Mouse (Mus musculus) forebrain, embryonic 13.5 days (tissue): ENCODE results near the gene Tgif1. TPM values are rescaled to one million over a fixed set of nuclear protein-coding genes. Genes with fewer than 3 reads are reported as not detected.

ENCODE experiments used
- ATAC-seq: fragments of 200-750 bp; cut with Nextera tagmentation; 2 replicates; pipeline ENCODE4 v1.8.0; 2017
- H3K27ac ChIP-seq: fragments of 300-500 bp; sonication (generic); 2 replicates; pipeline ENCODE4 v1.5.1; 2015; ENCODE audit warnings: inconsistent platforms, mild to moderate bottlenecking, moderate library complexity
- H3K27me3 ChIP-seq: fragments of 300-500 bp; sonication (generic); 2 replicates; pipeline ENCODE4 v1.6.1; 2015; ENCODE audit warnings: mild to moderate bottlenecking, inconsistent platforms
- H3K36me3 ChIP-seq: fragments of 300-500 bp; sonication (generic); 2 replicates; pipeline ENCODE4 v1.6.1; 2015; ENCODE audit warnings: mild to moderate bottlenecking, inconsistent platforms; ENCODE audit not compliant: poor library complexity, severe bottlenecking
- H3K4me1 ChIP-seq: fragments of 300-500 bp; sonication (generic); 2 replicates; pipeline ENCODE4 v1.6.1; 2015; ENCODE audit warnings: inconsistent platforms
- H3K4me2 ChIP-seq: fragments of 300-500 bp; sonication (generic); 2 replicates; pipeline ENCODE4 v1.6.1; 2015; ENCODE audit warnings: inconsistent platforms, mild to moderate bottlenecking, moderate library complexity
- H3K4me3 ChIP-seq: fragments of 300-500 bp; sonication (generic); 2 replicates; pipeline ENCODE4 v1.5.1; 2015; ENCODE audit warnings: mild to moderate bottlenecking, inconsistent platforms
- H3K9ac ChIP-seq: fragments of 300-500 bp; sonication (generic); 2 replicates; pipeline ENCODE4 v1.6.1; 2015; ENCODE audit warnings: mild to moderate bottlenecking, inconsistent platforms
- H3K9me3 ChIP-seq: fragments of 300-500 bp; sonication (generic); replicated peaks from 2 replicates; pipeline ENCODE4 v1.6.1; 2016; ENCODE audit warnings: inconsistent platforms
- WGBS: fragments of 180-500 bp; shearing (Covaris S2); methylation state at CpG from one replicate; pipeline ENCODE4 v1.1.7; 2015; 5-methylcytosine and 5-hydroxymethylcytosine counted together
- polyA plus RNA-seq: library from polyadenylated mRNA; unstranded; fragments of >200 nt; fragmentation: Nextera tagmentation; extraction: Ambion mirVana; gene quantifications from 2 replicates; pipeline ENCODE4 v1.2.1, GENCODE M21; 2015

Tgif1 gene
- polyA plus RNA-seq, 1 experiment from 2014 or later: 24.0 TPM

DNA sequence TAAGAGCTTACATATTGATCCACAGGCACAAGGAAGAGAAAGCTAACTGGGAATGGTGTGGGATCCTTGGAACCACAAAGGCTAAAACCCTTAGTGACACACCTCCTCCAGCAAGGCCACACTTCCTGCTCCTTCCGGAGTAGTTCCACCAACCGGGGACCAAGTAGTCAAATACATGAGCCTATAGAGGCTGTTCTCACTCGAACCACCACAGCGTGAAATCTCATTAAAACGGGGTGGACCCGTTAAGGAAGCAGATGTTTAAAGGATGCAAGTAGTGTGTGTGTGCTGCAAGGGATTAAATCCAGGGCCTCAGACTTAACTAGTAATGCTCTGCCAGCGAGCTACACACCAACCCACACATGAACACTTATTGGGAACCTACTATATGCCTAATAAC is 27.8 kb upstream of the Tgif1 start:
- Histone ChIP-seq H3K4me1 (no peaks in the 10 kb centered on the region), H3K27me3 (no peaks in the 10 kb centered on the region), H3K4me2 (no peak overlapping the region), H3K36me3 (no peaks in the 10 kb centered on the region), H3K27ac (no peak overlapping the region), H3K9me3 (no peaks in the 10 kb centered on the region), H3K4me3 (no peak overlapping the region), H3K9ac (no peak overlapping the region)
- no peak for ATAC-seq
- WGBS: 15% methylated on average over 7 of the region's 7 CpGs

DNA sequence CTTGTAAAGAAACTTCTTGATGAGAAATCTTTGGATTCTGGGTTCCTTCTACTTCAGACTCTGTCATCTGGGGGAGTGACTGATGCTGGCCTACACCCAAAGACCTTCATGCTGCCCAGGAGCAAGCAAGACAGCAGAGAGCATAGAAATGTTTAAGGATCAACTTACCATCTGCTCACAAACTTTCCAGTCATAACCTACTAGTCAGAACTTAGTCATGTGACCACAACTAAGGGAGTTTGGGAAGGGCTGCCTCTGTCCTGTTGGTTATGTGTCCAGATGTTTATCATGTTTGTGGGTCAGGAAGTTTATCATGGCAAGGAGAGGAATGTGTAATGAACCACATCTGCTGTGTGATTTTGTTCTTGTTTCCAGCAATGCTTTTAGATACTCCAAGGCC is 24.9 kb upstream of the Tgif1 start:
- no peak overlapping the region for H3K9ac ChIP-seq

DNA sequence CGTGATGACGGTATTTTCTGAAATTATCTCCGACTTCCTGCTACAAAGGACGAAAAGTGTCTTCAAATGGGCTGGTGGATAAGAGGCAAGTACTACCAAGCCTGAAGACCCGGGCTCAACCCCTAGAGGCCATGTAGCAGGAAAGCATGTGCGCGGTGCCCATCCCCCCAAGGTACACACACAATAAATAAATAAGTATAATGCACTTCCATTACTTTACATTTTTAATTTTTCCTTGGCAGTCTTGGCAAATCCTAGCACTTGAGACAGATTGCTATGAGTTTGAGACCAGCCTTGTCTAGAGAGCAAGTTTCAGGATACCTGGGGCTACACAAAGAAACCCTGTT is 20.4 kb upstream of the Tgif1 start:
- H3K9me3 ChIP-seq: no peaks in the 10 kb centered on the region; the same call in 1 of the 2 replicates
- ATAC-seq: 0 out of 2 replicates have a peak, but pooled peaks have one; percentile 14
- H3K36me3 ChIP-seq: no peaks in the 10 kb centered on the region
- H3K27ac ChIP-seq: no peak overlapping the region
- H3K9ac ChIP-seq: 0 out of 2 replicates have a peak overlapping the region, but pooled peaks have one; percentile 45
- peak overlapping the region; percentile 29 for H3K4me3 ChIP-seq
- H3K4me1 ChIP-seq: peaks cover 19% of the 10 kb centered on the region
- no peaks in the 10 kb centered on the region for H3K27me3 ChIP-seq
- 33% methylated on average over 7 of the region's 7 CpGs for WGBS
- H3K4me2 ChIP-seq: peak overlapping the region; percentile 61

More for the DNA sequence above, 24.9 kb upstream of the Tgif1 start:
- H3K27ac ChIP-seq: no peak overlapping the region
- H3K4me2 ChIP-seq: no peak overlapping the region
- H3K4me3 ChIP-seq: no peak overlapping the region
- H3K27me3 ChIP-seq: no peaks in the 10 kb centered on the region
- no peaks in the 10 kb centered on the region; the same call in 1 of the 2 replicates for H3K9me3 ChIP-seq
- no peak for ATAC-seq
- H3K4me1 ChIP-seq: peaks cover 5% of the 10 kb centered on the region
- H3K36me3 ChIP-seq: no peaks in the 10 kb centered on the region

DNA sequence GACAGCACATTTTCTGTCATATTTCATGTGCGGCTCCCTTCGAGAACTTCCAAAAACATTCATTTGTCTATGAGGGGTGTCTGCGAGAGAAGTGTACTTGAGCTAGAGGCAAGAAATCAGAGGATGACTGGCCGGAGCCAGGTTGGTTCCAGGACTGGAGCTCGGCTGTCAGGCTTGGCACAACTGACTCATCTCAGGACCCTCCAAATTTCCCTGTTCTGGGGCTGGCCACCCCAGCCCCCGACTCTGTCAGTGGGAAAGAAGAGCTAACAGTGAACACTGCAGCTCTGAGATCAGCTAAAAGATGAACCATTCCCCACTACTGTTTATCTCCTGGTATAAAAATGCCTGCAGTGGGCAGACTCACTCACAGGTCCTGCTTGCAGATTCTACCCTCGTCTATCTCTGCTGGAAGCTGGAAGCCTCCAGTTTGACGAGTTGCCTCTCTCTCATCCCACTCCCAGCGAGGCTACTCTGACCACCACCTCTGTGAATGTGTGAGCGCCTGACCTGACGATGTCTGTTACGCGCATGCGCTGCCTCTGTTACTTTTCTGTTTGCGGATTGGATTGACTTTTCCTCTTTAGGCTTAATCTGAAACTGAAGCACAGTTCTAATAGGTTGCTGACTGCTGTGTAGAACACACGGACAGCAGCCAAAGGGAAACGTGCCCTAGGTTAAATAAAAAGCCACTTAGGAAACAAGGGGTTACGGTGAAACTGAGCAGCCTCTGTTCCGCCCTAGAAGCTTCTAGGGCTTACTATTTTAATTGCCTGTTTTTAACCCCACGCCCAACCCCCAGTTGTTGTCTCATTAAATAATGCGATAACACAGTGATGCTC is 19.8 kb upstream of the Tgif1 start:
- no peaks in the 10 kb centered on the region for H3K36me3 ChIP-seq
- 0 out of 2 replicates have a peak overlapping the region, but pooled peaks have one; percentile 31 for H3K27ac ChIP-seq
- H3K4me1 ChIP-seq: peaks cover 19% of the 10 kb centered on the region
- H3K9ac ChIP-seq: peak overlapping the region; percentile 45
- peak overlapping the region; percentile 29 for H3K4me3 ChIP-seq
- H3K4me2 ChIP-seq: peak overlapping the region; percentile 61
- H3K27me3 ChIP-seq: no peaks in the 10 kb centered on the region
- ATAC-seq: peak; percentile 40
- no peaks in the 10 kb centered on the region; the same call in 1 of the 2 replicates for H3K9me3 ChIP-seq
- WGBS: 7% methylated on average over 21 of the region's 21 CpGs

GRCm38 (mm10) chr17:70872094-70872929 is 19.0 kb upstream of the Tgif1 start:
- H3K4me1 ChIP-seq: peaks cover 19% of the 10 kb centered on the region
- ATAC-seq: peak; percentile 89
- no peaks in the 10 kb centered on the region for H3K27me3 ChIP-seq
- no peaks in the 10 kb centered on the region for H3K36me3 ChIP-seq
- H3K4me2 ChIP-seq: peak overlapping the region; percentile 61
- WGBS: 3% methylated on average over 14 of the region's 14 CpGs
- H3K27ac ChIP-seq: 0 out of 2 replicates have a peak overlapping the region, but pooled peaks have one; percentile 5
- no peaks in the 10 kb centered on the region; the same call in 1 of the 2 replicates for H3K9me3 ChIP-seq
- peak overlapping the region; percentile 45; the same call in 1 of the 2 replicates for H3K9ac ChIP-seq
- peak overlapping the region; percentile 29 for H3K4me3 ChIP-seq

DNA sequence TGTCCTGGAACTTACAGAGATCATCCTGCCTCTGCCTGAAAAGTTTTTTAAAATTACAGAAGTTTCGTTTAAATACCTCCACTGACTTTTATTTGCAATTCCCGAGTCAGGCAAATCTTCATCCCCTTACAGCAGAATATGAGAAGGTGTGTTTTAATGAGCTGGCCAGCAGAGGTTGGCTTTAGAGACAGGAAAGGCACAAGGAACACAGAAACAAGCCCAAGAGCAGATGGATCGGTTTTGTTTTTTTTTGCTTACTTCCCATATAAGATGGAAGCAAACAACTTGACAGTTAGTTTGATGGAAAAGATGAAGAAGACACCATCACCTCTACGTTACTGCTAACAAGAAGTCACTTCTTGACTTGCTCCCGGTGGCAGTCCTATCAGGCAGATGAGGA is 18.3 kb upstream of the Tgif1 start:
- no peak for ATAC-seq
- Histone ChIP-seq H3K27ac (no peak overlapping the region), H3K9ac (no peak overlapping the region), H3K27me3 (no peaks in the 10 kb centered on the region), H3K36me3 (no peaks in the 10 kb centered on the region), H3K9me3 (no peaks in the 10 kb centered on the region; the same call in 1 of the 2 replicates), H3K4me2 (no peak overlapping the region), H3K4me1 (peaks cover 19% of the 10 kb centered on the region), H3K4me3 (no peak overlapping the region)
- WGBS: 46% methylated on average over 5 of the region's 5 CpGs

DNA sequence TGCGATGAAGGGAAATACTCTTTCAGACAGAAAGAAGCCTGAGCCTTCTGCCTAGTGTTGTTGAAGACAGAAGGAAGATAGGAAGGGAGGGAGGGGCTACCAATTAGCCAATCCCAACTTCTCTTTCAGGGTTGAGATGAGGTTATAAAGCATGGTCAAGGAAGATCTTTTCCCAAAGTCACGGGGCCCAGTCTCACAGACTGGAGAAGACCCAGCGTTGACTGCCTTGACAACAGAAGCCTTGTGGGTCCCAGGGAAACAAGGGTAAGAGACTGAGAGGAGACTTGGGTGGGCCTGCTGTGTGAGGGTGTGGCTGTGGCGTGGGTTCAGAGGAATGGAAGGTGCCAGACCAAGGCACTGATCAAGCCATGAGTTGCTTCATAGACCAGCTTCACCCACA is 17.2 kb upstream of the Tgif1 start:
- no peak overlapping the region for H3K4me3 ChIP-seq
- no peak overlapping the region for H3K27ac ChIP-seq
- no peak overlapping the region for H3K4me2 ChIP-seq
- peaks cover 19% of the 10 kb centered on the region for H3K4me1 ChIP-seq
- H3K9ac ChIP-seq: no peak overlapping the region
- no peaks in the 10 kb centered on the region for H3K36me3 ChIP-seq
- H3K27me3 ChIP-seq: no peaks in the 10 kb centered on the region
- 95% methylated on average over 4 of the region's 4 CpGs for WGBS
- no peaks in the 10 kb centered on the region; the same call in 1 of the 2 replicates for H3K9me3 ChIP-seq
- ATAC-seq: no peak

DNA sequence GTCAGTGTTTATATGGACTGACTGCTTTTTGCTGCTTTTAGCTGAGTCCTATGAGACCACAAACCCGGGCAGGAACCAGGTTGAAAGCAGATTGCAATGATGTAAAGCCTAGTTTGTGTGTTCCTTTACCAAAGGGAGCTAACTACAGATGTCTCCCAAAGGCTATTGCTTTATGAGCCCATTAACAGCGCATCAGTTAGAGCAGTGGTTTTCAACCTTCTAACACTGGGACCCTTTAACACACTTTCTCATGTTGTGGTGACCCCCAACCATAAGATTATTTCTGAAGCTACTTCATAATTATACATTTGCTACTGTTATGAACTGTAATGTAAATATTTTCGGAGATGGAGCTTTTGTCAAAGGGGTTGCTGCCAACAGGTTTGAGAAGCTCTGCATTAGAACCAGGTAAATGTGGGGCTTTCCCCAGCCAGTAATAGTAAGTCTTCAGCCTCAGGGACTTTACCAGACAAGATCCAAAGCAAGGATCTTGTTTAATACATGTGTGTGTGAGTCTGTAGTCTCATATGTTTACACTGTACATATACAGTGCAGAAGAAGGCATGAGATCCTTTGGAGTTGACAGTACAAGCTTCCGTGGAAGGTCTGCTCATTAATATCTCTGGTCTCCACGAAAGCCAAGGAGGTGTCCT is 15.4 kb upstream of the Tgif1 start:
- Histone ChIP-seq H3K27ac (no peak overlapping the region), H3K9me3 (no peaks in the 10 kb centered on the region), H3K4me3 (no peak overlapping the region), H3K4me1 (peaks cover 19% of the 10 kb centered on the region), H3K27me3 (no peaks in the 10 kb centered on the region), H3K4me2 (no peak overlapping the region), H3K36me3 (no peaks in the 10 kb centered on the region), H3K9ac (no peak overlapping the region)
- WGBS: 92% methylated on average over 5 of the region's 5 CpGs
- ATAC-seq: no peak

DNA sequence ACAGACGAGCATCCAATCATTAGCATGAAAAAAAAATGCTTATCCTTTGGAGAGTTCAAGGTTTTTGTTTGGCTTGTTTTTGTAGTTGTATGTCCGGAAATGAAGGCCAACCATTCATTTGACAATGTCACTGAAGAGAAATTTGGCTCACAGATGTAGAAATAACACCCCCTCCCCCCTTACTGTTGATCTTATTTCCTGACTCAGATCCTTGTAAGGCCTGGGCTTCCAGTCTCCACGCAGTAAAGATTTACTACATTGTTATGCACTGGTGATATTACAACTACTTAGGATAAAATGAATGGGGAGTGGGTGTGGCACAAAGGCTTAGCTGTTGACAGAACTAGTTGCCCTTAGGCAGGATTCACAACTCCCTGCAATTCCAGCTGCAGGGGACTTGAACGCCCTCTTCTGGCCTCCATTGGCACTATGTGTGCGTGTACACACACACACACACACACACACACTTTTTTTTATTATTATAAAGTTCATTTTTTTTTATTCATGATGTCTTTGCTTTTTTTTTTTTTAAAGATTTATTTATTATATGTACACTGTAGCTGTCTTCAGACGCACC is 13.3 kb upstream of the Tgif1 start:
- H3K27ac ChIP-seq: no peak overlapping the region
- no peak overlapping the region for H3K9ac ChIP-seq
- H3K4me1 ChIP-seq: no peaks in the 10 kb centered on the region
- no peak overlapping the region for H3K4me2 ChIP-seq
- H3K36me3 ChIP-seq: no peaks in the 10 kb centered on the region
- no peak for ATAC-seq
- H3K4me3 ChIP-seq: no peak overlapping the region
- H3K27me3 ChIP-seq: no peaks in the 10 kb centered on the region
- no peaks in the 10 kb centered on the region for H3K9me3 ChIP-seq
- 82% methylated on average over 6 of the region's 6 CpGs for WGBS

- Histone ChIP-seq H3K4me3 (no peak overlapping the region), H3K27me3 (no peaks in the 10 kb centered on the region), H3K36me3 (no peaks in the 10 kb centered on the region), H3K27ac (no peak overlapping the region), H3K4me2 (no peak overlapping the region), H3K9me3 (no peaks in the 10 kb centered on the region), H3K4me1 (no peaks in the 10 kb centered on the region), H3K9ac (no peak overlapping the region)
- 91% methylated on average over 5 of the region's 5 CpGs for WGBS
- no peak for ATAC-seq
These were observed 12.7 kb upstream of the Tgif1 start for GRCm38 (mm10) chr17:70866029-70866428.

DNA sequence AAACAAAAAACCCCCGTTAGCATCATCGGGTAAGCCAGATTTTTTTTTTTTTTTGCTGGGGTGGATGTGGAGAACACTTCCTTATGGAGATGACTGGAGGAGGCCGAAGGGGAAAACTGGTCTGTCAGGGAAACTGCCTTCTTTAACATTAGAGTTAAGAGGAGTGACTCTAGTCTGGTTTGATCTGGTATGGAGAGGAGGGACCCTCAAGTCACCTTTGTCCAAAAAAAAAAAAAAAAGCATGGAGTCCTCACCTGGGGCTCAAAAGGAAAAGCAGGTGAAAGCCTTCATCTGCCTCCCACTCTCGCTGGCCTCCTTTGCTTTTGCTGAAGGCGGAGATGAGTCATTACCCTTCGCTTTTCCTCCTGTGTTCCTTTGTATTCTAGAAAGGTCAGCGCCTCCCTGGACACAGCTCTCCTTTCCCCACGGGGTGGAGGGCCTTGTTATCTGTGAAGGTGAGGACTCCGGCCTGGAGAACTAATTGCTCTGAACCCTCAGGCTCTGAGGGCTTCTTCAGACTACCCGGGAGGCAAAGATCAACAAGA is 11.8 kb upstream of the Tgif1 start:
- Histone ChIP-seq H3K4me3 (no peak overlapping the region), H3K9me3 (no peaks in the 10 kb centered on the region), H3K36me3 (no peaks in the 10 kb centered on the region), H3K27me3 (no peaks in the 10 kb centered on the region), H3K9ac (no peak overlapping the region), H3K4me2 (no peak overlapping the region), H3K27ac (no peak overlapping the region), H3K4me1 (no peaks in the 10 kb centered on the region)
- WGBS: 84% methylated on average over 10 of the region's 10 CpGs
- no peak for ATAC-seq
